Mouse (Mus musculus) stomach, embryonic 16.5 days (tissue): ENCODE measurements around the gene Afap1l2. TPM values are rescaled to one million over a fixed set of nuclear protein-coding genes. Genes with fewer than 3 reads are reported as not detected.

ENCODE experiments used
- ATAC-seq: fragments of 200-750 bp; cut with Nextera tagmentation; 2 replicates; pipeline ENCODE4 v1.8.0; 2017; ENCODE audit warnings: moderate number of reproducible peaks, moderate TSS enrichment; ENCODE audit not compliant: insufficient read depth, low FRiP score
- H3K27ac ChIP-seq: fragments of 300-500 bp; sonication (generic); 2 replicates; pipeline ENCODE4 v1.5.1; 2014; ENCODE audit warnings: low read length
- H3K27me3 ChIP-seq: fragments of 300-500 bp; sonication (generic); 2 replicates; pipeline ENCODE4 v1.6.1; 2014; ENCODE audit warnings: low read length, control low read depth, mixed read lengths; ENCODE audit not compliant: control insufficient read depth, insufficient read depth
- H3K36me3 ChIP-seq: fragments of 300-500 bp; sonication (generic); 2 replicates; pipeline ENCODE4 v1.6.1; 2014; ENCODE audit warnings: low read length; ENCODE audit not compliant: control insufficient read depth, insufficient read depth
- H3K4me1 ChIP-seq: fragments of 300-500 bp; sonication (generic); 2 replicates; pipeline ENCODE4 v1.6.1; 2014; ENCODE audit warnings: low read length, control low read depth, mixed read lengths; ENCODE audit not compliant: control insufficient read depth, insufficient read depth
- H3K4me2 ChIP-seq: fragments of 300-500 bp; sonication (generic); 2 replicates; pipeline ENCODE4 v1.6.1; 2014; ENCODE audit warnings: low read depth, low read length, mixed read lengths
- H3K4me3 ChIP-seq: fragments of 300-500 bp; sonication (generic); replicated peaks from 2 replicates; pipeline ENCODE4 v1.5.1; 2014; ENCODE audit warnings: mild to moderate bottlenecking, low read length
- H3K9ac ChIP-seq: fragments of 300-500 bp; sonication (generic); 2 replicates; pipeline ENCODE4 v1.6.1; 2014; ENCODE audit warnings: low read length
- H3K9me3 ChIP-seq: fragments of 300-500 bp; sonication (generic); replicated peaks from 2 replicates; pipeline ENCODE4 v1.6.1; 2016; ENCODE audit warnings: low read length, control low read depth; ENCODE audit not compliant: control insufficient read depth
- WGBS: fragments of 180-500 bp; shearing (Covaris S2); extraction: QIAGEN DNeasy Blood & Tissue Kit; methylation state at CpG from one replicate; pipeline ENCODE4 v1.1.7; 2014; 5-methylcytosine and 5-hydroxymethylcytosine counted together
- polyA plus RNA-seq: library from polyadenylated mRNA; unstranded; fragments of >200 nt; fragmentation: Nextera tagmentation; extraction: Ambion mirVana; gene quantifications from 2 replicates; pipeline ENCODE4 v1.2.1, GENCODE M21; 2015

The Afap1l2 gene
- polyA plus RNA-seq, 1 experiment from 2014 or later: 23.1 TPM

DNA sequence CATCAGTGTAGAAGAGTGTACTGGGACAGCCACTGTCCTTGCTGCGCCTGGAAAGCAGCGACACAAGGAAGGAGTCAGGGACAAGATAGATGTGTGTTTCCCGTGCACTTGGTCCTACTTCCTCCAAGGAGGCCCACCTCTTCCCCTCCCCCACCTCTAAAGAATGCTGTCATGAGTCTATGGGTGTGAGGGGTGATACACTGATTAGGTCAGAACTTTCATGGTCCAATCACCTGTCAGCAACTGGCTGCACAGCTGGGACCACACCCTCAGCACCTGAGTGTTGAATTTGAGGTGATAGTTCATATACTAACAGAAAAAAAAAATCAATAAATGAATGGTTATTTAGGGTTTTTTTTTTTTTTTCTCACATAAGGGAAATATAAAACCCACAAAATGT, 4.0 kb upstream of the Afap1l2 start:
- H3K27me3 ChIP-seq: no peaks in the 10 kb centered on the region
- no peaks in the 10 kb centered on the region for H3K36me3 ChIP-seq
- H3K4me2 ChIP-seq: no peak overlapping the region
- H3K9me3 ChIP-seq: no peaks in the 10 kb centered on the region
- WGBS: 52% methylated on average over 3 of the region's 3 CpGs
- no peak overlapping the region for H3K4me3 ChIP-seq
- no peak for ATAC-seq
- peaks cover 10% of the 10 kb centered on the region for H3K4me1 ChIP-seq
- H3K9ac ChIP-seq: no peak overlapping the region
- H3K27ac ChIP-seq: no peak overlapping the region

DNA sequence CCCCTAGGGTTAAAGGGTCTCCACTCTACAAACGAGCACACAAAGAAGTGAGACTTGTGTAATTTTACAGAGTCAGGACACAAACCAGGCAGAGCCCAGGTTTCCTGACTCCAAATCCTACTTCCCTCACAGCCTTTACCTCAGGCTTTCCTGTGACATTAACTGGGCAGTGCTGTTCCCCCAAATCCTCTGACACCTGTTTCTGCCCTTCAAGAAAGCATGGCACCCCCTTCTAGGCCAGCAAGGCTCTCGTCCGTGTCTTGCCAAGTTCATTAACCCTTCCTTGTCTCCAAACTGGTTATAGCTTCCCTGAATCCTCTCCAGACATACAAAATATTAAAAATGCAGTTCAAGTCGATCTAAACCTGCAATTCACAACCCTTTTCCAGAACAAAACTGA, 2.0 kb upstream of the Afap1l2 start:
- no peaks in the 10 kb centered on the region for H3K9me3 ChIP-seq
- 0 out of 2 replicates have a peak, but pooled peaks cover 6% of the 10 kb centered on the region for H3K4me1 ChIP-seq
- no peak overlapping the region for H3K4me2 ChIP-seq
- no peak overlapping the region for H3K9ac ChIP-seq
- ATAC-seq: no peak
- H3K27me3 ChIP-seq: no peaks in the 10 kb centered on the region
- H3K27ac ChIP-seq: no peak overlapping the region
- WGBS: 39% methylated on average over 4 of the region's 4 CpGs
- no peaks in the 10 kb centered on the region for H3K36me3 ChIP-seq
- no peak overlapping the region for H3K4me3 ChIP-seq

DNA sequence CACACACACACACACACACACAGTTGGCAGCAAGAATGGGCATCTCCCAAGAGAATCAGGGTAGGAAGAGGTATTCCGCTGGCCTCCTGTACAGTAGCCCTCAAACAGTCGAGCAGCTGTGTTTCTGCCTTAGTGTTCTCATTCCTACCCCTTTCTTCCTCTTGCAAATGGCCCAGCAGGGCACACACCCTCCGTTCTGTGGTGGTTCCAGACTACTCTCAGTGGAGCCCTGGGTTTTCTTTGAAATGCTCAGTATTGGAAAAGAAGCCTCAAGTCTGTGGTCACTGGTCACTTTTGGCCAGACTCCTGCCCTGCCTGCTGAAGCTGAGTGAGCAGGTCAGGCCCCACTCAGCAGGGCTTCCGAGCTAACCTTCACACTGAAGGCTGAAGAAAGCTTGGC, 1.6 kb upstream of the Afap1l2 start:
- 0 out of 2 replicates have a peak, but pooled peaks cover 6% of the 10 kb centered on the region for H3K4me1 ChIP-seq
- H3K36me3 ChIP-seq: no peaks in the 10 kb centered on the region
- H3K9ac ChIP-seq: no peak overlapping the region
- no peak overlapping the region for H3K27ac ChIP-seq
- no peak for ATAC-seq
- no peak overlapping the region for H3K4me3 ChIP-seq
- H3K27me3 ChIP-seq: no peaks in the 10 kb centered on the region
- no peaks in the 10 kb centered on the region for H3K9me3 ChIP-seq
- WGBS: 70% methylated on average over 4 of the region's 4 CpGs
- no peak overlapping the region for H3K4me2 ChIP-seq

DNA sequence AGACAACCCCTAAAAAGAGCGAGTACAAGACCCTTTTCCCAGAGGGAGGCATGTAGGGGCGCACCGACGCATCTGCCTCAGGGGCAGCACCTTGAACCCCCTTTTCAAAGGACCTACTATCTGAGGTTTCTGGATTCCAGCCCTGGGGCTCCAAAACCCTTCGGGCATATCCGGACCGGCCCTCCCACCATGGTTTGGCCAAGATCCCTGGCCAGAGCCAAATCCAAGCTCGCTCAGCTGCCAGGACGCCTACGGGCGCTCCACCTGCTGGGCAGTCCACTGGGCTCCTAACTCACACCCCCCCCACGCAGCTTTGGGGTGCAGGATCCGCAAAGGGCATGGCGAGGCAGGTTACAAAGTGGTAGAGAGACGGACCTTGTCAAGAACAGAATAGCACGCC, 737 bp downstream of the Afap1l2 start:
- Histone ChIP-seq H3K4me2 (peak overlapping the region; percentile 89), H3K27ac (no peak overlapping the region), H3K4me1 (peaks cover 16% of the 10 kb centered on the region), H3K4me3 (peak overlapping the region; percentile 64), H3K36me3 (no peaks in the 10 kb centered on the region), H3K9me3 (no peaks in the 10 kb centered on the region), H3K27me3 (no peaks in the 10 kb centered on the region), H3K9ac (peak overlapping the region; percentile 75)
- 62% methylated on average over 16 of the region's 16 CpGs for WGBS
- no peak for ATAC-seq

DNA sequence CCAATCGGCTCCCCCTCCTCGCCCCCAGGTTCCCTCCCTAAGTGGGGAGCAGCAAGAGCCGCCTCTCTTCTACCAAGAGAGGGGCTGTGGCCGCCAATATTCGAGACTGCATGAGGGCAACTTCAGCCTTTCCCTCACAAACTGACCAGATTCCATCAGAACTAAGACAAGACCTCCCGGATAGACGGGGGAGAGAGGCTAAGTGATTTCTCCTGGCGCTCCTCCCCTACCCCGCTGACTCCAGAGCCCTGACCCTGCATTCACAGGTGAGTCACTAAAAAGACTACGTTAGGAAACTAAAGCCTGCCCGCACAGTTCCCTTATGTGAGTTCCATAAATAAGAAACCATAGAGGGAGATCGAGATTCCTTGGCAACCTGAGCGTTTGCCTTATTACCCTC, 1.2 kb downstream of the Afap1l2 start:
- peak overlapping the region; percentile 46; the same call in 1 of the 2 replicates for H3K27ac ChIP-seq
- ATAC-seq: no peak
- peak overlapping the region; percentile 75 for H3K9ac ChIP-seq
- H3K4me3 ChIP-seq: peak overlapping the region; percentile 64
- 57% methylated on average over 13 of the region's 13 CpGs for WGBS
- H3K36me3 ChIP-seq: no peaks in the 10 kb centered on the region
- no peaks in the 10 kb centered on the region for H3K27me3 ChIP-seq
- H3K4me1 ChIP-seq: peaks cover 21% of the 10 kb centered on the region
- H3K4me2 ChIP-seq: peak overlapping the region; percentile 89
- H3K9me3 ChIP-seq: no peaks in the 10 kb centered on the region

DNA sequence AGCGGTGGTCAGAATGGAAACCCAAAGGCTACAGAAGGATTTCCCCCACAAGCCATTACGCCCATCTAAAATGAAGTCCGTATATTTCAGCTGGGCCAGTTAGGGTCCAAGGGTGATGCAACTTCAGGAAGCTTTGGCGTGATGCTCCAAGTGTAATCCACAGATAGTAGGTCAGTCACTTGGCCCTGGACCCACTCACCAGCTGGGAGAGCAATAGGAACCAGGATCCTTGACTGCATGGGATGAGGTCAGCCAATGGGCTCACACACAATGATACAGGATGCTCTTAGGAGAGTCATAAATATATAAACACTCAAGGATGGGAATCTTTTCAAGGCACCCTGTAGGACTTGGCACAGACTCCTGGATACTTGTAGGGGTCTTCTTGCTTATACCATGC, 3.0 kb downstream of the Afap1l2 start:
- H3K9ac ChIP-seq: no peak overlapping the region
- H3K27ac ChIP-seq: no peak overlapping the region
- no peaks in the 10 kb centered on the region for H3K36me3 ChIP-seq
- H3K4me3 ChIP-seq: no peak overlapping the region
- 75% methylated on average over 4 of the region's 4 CpGs for WGBS
- H3K4me1 ChIP-seq: peaks cover 21% of the 10 kb centered on the region
- no peak for ATAC-seq
- H3K4me2 ChIP-seq: no peak overlapping the region
- no peaks in the 10 kb centered on the region for H3K9me3 ChIP-seq
- no peaks in the 10 kb centered on the region for H3K27me3 ChIP-seq

DNA sequence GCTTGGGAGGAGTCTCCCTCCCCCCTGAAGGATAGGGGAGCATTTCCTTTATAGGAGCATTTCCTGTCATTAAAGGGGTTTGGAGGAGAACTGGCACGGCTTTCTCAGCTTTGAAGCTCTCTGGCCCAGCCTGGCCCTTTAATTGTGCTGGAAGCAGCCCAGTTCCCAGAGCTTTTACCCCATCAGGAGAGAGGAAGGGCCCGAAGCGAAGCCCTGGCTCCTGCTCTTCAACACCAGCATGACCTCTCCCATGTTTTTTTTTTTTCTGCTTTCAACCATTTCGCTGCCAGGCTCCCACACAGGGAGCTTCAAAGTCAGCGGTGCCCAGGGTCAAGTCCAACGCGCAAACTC, 4.6 kb downstream of the Afap1l2 start:
- ATAC-seq: no peak
- H3K27ac ChIP-seq: peak overlapping the region; percentile 23
- no peak overlapping the region for H3K4me3 ChIP-seq
- peaks cover 21% of the 10 kb centered on the region for H3K4me1 ChIP-seq
- peak overlapping the region; percentile 16; the same call in 1 of the 2 replicates for H3K4me2 ChIP-seq
- no peak overlapping the region for H3K9ac ChIP-seq
- H3K9me3 ChIP-seq: no peaks in the 10 kb centered on the region
- WGBS: 41% methylated on average over 7 of the region's 7 CpGs
- no peaks in the 10 kb centered on the region for H3K27me3 ChIP-seq
- no peaks in the 10 kb centered on the region for H3K36me3 ChIP-seq

DNA sequence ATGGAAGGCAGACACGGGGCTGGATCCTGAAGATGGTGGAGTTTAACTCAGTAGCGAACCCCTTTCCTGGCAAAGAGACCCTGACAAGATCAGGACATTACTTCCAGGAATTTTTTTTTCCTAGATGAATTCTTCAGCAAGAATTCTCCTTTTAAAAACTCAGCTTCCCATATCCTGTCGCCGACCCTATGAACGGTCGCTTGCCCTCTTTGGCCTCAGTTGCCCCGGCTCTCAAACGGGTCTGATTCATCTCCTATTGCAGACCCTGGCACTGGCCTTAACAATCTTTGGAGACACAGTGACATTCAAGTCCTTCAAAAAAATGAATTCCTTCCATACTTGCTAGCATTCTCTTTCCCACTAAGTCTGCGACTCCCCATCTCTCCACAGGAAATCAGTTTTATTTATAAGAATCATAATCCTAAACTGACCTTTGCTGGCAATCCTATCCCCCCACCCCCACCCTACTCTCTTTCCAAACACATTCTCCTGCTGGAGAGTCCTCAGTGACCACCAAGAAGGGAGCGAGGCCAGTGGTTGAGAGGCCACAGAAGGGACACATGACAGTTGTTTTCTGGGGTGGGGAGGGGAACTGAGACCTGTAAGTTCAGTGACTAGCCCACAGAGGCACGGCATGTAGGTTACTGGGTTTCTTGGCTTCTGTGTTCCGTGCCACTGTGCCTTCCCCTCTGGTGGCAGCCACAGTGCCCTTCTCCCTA, 5.1 kb downstream of the Afap1l2 start:
- WGBS: 44% methylated on average over 12 of the region's 12 CpGs
- H3K4me2 ChIP-seq: no peak overlapping the region
- no peaks in the 10 kb centered on the region for H3K9me3 ChIP-seq
- peaks cover 21% of the 10 kb centered on the region for H3K4me1 ChIP-seq
- H3K9ac ChIP-seq: no peak overlapping the region
- ATAC-seq: no peak
- no peaks in the 10 kb centered on the region for H3K27me3 ChIP-seq
- H3K36me3 ChIP-seq: no peaks in the 10 kb centered on the region
- peak overlapping the region; percentile 52 for H3K27ac ChIP-seq
- no peak overlapping the region for H3K4me3 ChIP-seq

DNA sequence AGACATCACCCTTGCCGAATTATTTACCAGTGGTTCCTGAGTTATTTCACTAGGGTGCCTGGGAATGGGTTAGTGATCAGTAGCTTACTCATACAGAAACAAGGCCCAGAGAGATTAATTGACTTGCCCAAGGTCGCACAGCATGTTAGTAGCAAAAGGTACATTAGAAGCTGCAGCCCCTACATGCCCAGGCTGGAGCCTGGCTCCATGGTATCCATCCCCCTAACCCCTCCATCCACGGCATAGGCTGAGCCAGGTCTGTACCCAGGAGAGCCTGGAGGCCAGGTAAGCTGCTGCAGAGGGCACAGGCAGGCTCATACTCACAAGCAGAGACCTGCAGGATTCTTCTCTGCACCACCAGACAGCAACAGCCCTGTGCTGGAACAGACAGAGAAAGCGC, 6.1 kb downstream of the Afap1l2 start:
- no peak for ATAC-seq
- peaks cover 18% of the 10 kb centered on the region for H3K4me1 ChIP-seq

More for the DNA sequence above, 6.1 kb downstream of the Afap1l2 start:
- peak overlapping the region; percentile 52; the same call in 1 of the 2 replicates for H3K27ac ChIP-seq
- H3K9me3 ChIP-seq: no peaks in the 10 kb centered on the region
- WGBS: 85% methylated on average over 4 of the region's 4 CpGs
- no peak overlapping the region for H3K4me3 ChIP-seq
- no peak overlapping the region for H3K4me2 ChIP-seq
- H3K9ac ChIP-seq: no peak overlapping the region
- no peaks in the 10 kb centered on the region for H3K36me3 ChIP-seq
- H3K27me3 ChIP-seq: no peaks in the 10 kb centered on the region
